Mouse (Mus musculus): Measurements from ENCODE around the gene Dennd6a.

DNA sequence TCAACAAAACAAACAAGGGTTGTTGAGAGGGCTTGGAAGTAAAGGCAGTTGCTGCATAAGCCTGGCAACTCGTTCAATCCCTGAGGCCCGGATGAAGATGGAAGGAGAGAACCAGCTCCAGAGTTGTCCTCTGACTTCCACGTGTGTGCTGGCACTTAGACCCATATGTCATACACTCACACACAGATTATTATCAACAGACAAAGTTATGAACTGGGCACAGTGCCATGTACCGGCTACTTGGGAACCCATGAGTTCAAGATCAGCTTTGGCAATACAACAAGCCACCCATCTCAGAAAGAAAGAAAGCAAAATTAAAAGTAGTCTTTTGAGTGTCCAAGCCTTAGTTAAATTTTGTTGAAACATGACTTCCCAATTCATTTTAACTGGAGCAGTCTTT lies 51.6 kb downstream of the Dennd6a start:
- no peak for TF ChIP-seq CTCF (IDR thresholded peaks at IDR 0.05; ENCODE audit: low read depth)
- no peak for TF ChIP-seq EP300 (optimal IDR thresholded peaks at IDR 0.05)

All from stomach, postnatal 0 days (tissue).